Mouse (Mus musculus) hindbrain, postnatal 0 days (tissue): ENCODE measurements around the gene Rcvrn. TPM values are rescaled to one million over a fixed set of nuclear protein-coding genes. Genes with fewer than 3 reads are reported as not detected.
A peak's percentile ranks its signal among the peaks of the same experiment; 100 is the strongest.

ENCODE experiments used
- ATAC-seq: fragments of 200-750 bp; cut with Nextera tagmentation; 2 replicates; pipeline ENCODE4 v1.8.0; 2017; ENCODE audit warnings: mild to moderate bottlenecking, moderate TSS enrichment, moderate library complexity
- DNase-seq: peaks from one replicate; pipeline ENCODE4 v3.0.0-alpha.2; 2015; ENCODE audit warnings: low spot score
- H3K27ac ChIP-seq: fragments of 300-500 bp; sonication (generic); 2 replicates; pipeline ENCODE4 v1.5.1; 2014; ENCODE audit warnings: mild to moderate bottlenecking
- H3K27me3 ChIP-seq: fragments of 300-500 bp; sonication (generic); 2 replicates; pipeline ENCODE4 v1.6.1; 2014; ENCODE audit warnings: low read length, mixed read lengths; ENCODE audit not compliant: insufficient read depth
- H3K36me3 ChIP-seq: fragments of 300-500 bp; sonication (generic); 2 replicates; pipeline ENCODE4 v1.6.1; 2014; ENCODE audit warnings: low read length, mixed read lengths; ENCODE audit not compliant: insufficient read depth
- H3K4me1 ChIP-seq: fragments of 300-500 bp; sonication (generic); 2 replicates; pipeline ENCODE4 v1.6.1; 2014; ENCODE audit warnings: antibody characterized with exemption, low read length, mixed read lengths; ENCODE audit not compliant: insufficient read depth
- H3K4me2 ChIP-seq: fragments of 300-500 bp; sonication (generic); 2 replicates; pipeline ENCODE4 v1.6.1; 2014; ENCODE audit warnings: low read depth, mild to moderate bottlenecking, low read length, moderate library complexity, mixed read lengths
- H3K4me3 ChIP-seq: fragments of 300-500 bp; sonication (generic); 2 replicates; pipeline ENCODE4 v1.5.1; 2014; ENCODE audit warnings: low read length
- H3K9ac ChIP-seq: fragments of 300-500 bp; sonication (generic); replicated peaks from 2 replicates; pipeline ENCODE4 v1.6.1; 2014; ENCODE audit warnings: mild to moderate bottlenecking, low read length, moderate library complexity, mixed read lengths
- H3K9me3 ChIP-seq: fragments of 300-500 bp; sonication (generic); 2 replicates; pipeline ENCODE4 v1.6.1; 2016; ENCODE audit warnings: low read length, mixed read lengths
- CTCF ChIP-seq: IDR thresholded peaks from 2 replicates; pipeline ENCODE4 v1.5.1; 2016; ENCODE audit warnings: antibody characterized with exemption, control low read depth, low read depth
- WGBS: fragments of 180-500 bp; shearing (Covaris S2); extraction: QIAGEN DNeasy Blood & Tissue Kit; methylation state at CpG from one replicate; pipeline ENCODE4 v1.1.7; 2014; 5-methylcytosine and 5-hydroxymethylcytosine counted together
- polyA plus RNA-seq: library from polyadenylated mRNA; unstranded; fragments of >200 nt; fragmentation: Nextera tagmentation; extraction: Ambion mirVana; gene quantifications from 2 replicates; pipeline ENCODE4 v1.2.1, GENCODE M21; 2015
- total RNA-seq: library from RNA; depleted of rRNA; stranded (reverse); fragments of >200 nt; gene quantifications from 2 replicates; pipeline ENCODE4 v1.2.3, GENCODE M21; 2014

Rcvrn gene
- total and polyA plus RNA-seq, 2 experiments from 2014 or later = not detected

DNA sequence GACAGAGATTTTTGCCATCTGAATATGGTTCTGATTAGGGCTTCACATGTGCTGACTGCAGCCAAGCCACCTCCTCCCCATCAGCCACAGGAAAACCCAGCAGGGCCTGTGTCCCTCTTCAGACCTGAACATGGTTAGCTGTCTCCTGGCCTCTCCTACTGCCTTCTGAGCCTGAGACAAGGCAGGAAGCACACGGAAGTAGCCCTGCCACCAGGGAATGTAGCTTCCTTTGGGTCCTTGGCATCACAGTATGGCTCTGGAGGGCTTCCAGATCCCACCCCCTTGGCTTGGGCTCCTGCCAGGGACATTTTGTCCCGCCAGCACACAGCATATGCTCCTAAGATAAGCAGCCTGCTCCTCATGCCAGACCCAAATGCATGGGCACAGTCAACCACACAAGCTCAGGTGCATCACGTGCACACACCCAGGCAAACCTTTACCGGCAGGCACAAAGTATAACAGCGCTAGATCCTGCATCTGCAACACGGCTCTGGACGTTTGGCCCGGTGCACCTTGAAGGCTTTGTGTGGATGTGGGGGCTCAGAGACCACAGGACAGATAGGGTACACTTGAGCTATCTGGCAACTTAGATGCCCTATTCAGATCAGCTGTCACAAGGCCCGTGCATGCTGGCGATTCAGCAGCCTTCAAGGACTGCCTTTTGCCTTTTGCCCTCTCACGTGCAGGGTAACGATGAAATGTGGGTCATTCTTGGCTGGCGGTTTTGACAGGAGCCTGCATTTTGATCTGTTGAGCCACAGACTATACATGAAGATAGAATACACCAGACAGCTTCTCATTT, 27.4 kb upstream of the Rcvrn start:
- TF ChIP-seq CTCF = peak; percentile 21; the same call in 1 of the 2 replicates
- H3K9ac ChIP-seq = no peak overlapping the region
- H3K4me1 ChIP-seq = peaks cover 8% of the 10 kb centered on the region; the same call in 1 of the 2 replicates
- H3K4me3 ChIP-seq = no peak overlapping the region
- no peaks in the 10 kb centered on the region for H3K27me3 ChIP-seq
- H3K9me3 ChIP-seq = no peaks in the 10 kb centered on the region
- 0 out of 2 replicates have a peak overlapping the region, but pooled peaks have one; percentile 7 for H3K27ac ChIP-seq
- peak; percentile 62 for DNase-seq
- no peaks in the 10 kb centered on the region; the same call in 1 of the 2 replicates for H3K36me3 ChIP-seq
- H3K4me2 ChIP-seq = no peak overlapping the region
- ATAC-seq = peak; percentile 73
- 55% methylated on average over 13 of the region's 13 CpGs for WGBS

DNA sequence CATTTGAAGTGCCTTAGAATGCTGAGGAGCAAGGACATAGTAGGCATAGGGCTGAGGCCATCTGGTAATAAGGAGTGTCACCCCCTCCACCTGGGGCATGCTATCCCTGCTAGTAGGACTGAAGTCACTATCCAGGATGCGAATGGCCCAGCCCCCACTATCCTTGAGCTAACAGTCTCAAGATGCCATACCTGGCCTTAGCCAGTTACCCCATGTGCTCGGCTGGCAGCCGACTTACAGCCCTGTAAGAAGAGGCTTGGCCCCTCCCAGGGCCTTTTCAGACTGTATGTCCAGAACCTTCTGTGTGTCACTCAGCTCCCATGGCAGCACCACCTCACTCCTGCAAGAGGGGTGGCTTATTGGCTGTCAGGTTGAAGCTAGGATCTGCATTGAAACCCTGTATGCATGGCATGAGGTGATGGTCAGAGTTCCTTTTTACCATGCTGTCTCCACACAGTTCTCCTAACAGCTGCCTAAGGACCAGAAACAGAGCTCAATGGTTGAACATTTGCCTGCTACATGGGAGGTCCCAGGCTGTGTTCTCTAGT, 26.6 kb upstream of the Rcvrn start:
- Histone ChIP-seq H3K9ac (no peak overlapping the region), H3K4me1 (peaks cover 8% of the 10 kb centered on the region; the same call in 1 of the 2 replicates), H3K9me3 (no peaks in the 10 kb centered on the region), H3K36me3 (no peaks in the 10 kb centered on the region; the same call in 1 of the 2 replicates), H3K27ac (no peak overlapping the region), H3K4me3 (no peak overlapping the region), H3K27me3 (no peaks in the 10 kb centered on the region), H3K4me2 (no peak overlapping the region)
- DNase-seq (no peak), ATAC-seq (no peak)
- 91% methylated on average over 3 of the region's 3 CpGs for WGBS
- TF ChIP-seq CTCF = no peak

DNA sequence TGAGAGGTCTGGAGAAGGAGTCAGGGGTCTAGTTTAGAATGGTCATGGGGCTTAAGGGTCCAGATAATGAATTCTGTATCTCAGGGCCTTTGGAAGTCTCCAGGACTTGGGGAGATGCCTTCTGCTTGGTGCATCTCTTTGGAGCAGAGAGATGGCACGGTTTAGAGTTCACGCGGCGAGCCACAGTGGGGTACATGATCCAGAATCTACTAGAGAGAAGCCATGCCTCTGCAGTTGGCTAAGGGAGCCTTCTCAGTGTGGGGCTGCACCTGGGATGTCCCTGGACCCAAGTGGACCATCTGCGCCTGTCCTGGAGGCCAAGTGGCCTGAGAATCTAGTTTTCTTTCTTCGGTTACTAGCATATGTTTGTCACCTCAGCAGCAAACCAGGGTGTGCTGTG, 25.1 kb upstream of the Rcvrn start:
- H3K4me3 ChIP-seq = no peak overlapping the region
- DNase-seq = no peak
- 94% methylated on average over 6 of the region's 6 CpGs for WGBS
- H3K27ac ChIP-seq = no peak overlapping the region
- no peaks in the 10 kb centered on the region for H3K27me3 ChIP-seq
- H3K4me2 ChIP-seq = no peak overlapping the region
- peaks cover 8% of the 10 kb centered on the region; the same call in 1 of the 2 replicates for H3K4me1 ChIP-seq
- H3K36me3 ChIP-seq = no peaks in the 10 kb centered on the region
- no peak overlapping the region for H3K9ac ChIP-seq
- ATAC-seq = no peak
- H3K9me3 ChIP-seq = no peaks in the 10 kb centered on the region
- TF ChIP-seq CTCF = no peak

DNA sequence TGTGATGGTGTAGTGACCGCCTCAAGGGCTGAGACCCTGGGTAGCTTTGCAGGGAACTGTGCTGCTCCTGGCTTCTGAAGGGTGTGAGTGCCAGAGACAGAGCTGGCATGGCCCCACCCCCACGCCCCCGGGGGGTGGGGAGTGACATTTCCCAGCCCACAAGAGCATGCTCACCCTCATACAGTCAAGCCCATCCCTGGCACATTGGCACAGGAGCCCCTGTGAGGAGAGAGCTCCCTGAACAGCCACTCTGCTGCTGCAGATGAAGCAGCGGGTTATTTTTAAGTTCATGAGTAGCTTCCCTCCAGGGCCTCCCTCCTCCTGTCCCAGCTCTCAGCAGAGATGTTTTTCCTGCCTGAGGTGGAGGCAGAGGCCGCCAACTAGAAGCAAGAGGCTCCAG, 23.0 kb upstream of the Rcvrn start:
- H3K4me2 ChIP-seq = no peak overlapping the region
- no peak overlapping the region for H3K9ac ChIP-seq
- H3K9me3 ChIP-seq = no peaks in the 10 kb centered on the region
- peaks cover 7% of the 10 kb centered on the region; the same call in 1 of the 2 replicates for H3K4me1 ChIP-seq
- H3K4me3 ChIP-seq = no peak overlapping the region
- TF ChIP-seq CTCF = no peak
- H3K36me3 ChIP-seq = no peaks in the 10 kb centered on the region
- DNase-seq (no peak), ATAC-seq (no peak)
- 77% methylated on average over 5 of the region's 5 CpGs for WGBS
- H3K27me3 ChIP-seq = no peaks in the 10 kb centered on the region
- H3K27ac ChIP-seq = no peak overlapping the region

DNA sequence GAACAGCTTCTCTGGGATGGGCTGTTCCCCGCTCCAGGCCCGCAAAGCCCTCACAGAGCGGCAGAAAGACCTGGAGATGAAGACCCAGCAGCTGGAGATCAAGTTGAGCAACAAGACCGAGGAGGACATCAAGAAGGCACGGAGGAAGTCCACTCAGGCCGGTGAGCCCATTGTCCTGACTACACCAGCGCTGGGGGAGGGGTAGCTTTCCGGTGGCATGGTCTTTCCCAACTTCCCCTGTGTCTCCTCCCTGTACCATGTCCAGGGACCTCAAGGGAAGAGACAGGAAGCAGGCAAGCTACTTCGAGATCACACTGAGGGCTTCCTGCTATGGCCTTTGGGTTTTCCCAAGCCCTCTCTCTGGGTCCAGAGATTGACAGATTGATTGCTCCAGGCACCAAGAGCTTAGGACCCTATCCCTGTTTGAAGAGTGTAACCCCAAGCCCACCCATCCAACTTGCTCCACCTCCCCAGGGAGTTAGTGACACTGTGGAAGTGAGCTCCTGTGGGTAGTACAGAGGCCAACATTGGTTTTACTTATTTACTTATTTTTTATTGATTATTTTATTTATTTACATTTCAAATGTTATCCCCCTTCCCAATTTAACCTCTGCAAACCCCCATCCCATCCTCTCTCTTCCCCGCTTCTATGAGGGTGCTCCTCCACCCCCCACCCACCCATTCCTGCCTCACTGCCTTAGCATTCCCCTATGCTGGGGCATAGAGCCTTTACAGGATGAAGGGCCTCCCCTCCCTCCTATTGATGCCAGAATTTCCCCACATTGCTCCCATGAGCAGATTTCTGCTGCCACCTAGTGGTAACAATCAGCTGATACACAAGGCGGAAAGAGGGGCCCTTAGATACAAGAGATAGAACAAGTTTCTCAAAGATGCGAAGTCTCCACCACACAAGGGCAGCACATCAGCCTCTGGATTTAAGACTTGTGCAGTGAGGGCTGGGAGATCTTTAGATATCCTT, 19.3 kb upstream of the Rcvrn start:
- H3K27me3 ChIP-seq = no peaks in the 10 kb centered on the region
- H3K27ac ChIP-seq = no peak overlapping the region
- no peaks in the 10 kb centered on the region for H3K9me3 ChIP-seq
- H3K9ac ChIP-seq = no peak overlapping the region
- H3K4me3 ChIP-seq = no peak overlapping the region
- no peaks in the 10 kb centered on the region for H3K4me1 ChIP-seq
- no peaks in the 10 kb centered on the region for H3K36me3 ChIP-seq
- peak; percentile 83 for ATAC-seq
- TF ChIP-seq CTCF = peak; percentile 96
- DNase-seq = peak; percentile 93
- 62% methylated on average over 12 of the region's 12 CpGs for WGBS
- no peak overlapping the region for H3K4me2 ChIP-seq

DNA sequence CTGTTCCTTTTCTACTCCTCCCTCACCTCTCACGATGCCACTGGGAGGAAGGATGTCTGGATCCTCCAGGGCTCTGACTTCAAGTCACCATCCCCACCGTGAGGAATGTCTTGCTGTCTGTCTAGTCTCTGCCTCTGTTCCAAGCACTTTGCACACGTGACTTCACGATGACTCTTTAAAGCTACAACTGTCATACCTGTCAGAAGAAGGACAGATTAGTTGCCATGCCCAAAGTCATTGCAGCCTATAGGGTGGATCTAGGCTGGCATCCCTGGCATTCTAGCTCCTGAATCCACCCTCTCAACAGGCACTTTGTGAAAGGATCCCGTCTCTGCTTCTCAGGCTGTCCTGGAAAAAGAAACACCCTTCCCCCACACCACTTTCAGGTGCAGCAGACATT, 15.8 kb upstream of the Rcvrn start:
- ATAC-seq = no peak
- Histone ChIP-seq H3K27ac (no peak overlapping the region), H3K36me3 (no peaks in the 10 kb centered on the region), H3K4me1 (no peaks in the 10 kb centered on the region), H3K4me2 (no peak overlapping the region), H3K9me3 (no peaks in the 10 kb centered on the region), H3K4me3 (no peak overlapping the region), H3K9ac (no peak overlapping the region), H3K27me3 (no peaks in the 10 kb centered on the region)
- 79% methylated on average over 5 of the region's 5 CpGs for WGBS
- TF ChIP-seq CTCF = no peak
- DNase-seq = no peak
